Mouse (Mus musculus) lung, postnatal 25 days (tissue): ENCODE results near the gene Tango2.
A peak's percentile ranks its signal among the peaks of the same experiment; 100 is the strongest.

Experiments used
- DNase-seq: peaks from one replicate; pipeline ENCODE4 v3.0.0; 2022; ENCODE audit warnings: low spot score

Gene Tango2

DNA sequence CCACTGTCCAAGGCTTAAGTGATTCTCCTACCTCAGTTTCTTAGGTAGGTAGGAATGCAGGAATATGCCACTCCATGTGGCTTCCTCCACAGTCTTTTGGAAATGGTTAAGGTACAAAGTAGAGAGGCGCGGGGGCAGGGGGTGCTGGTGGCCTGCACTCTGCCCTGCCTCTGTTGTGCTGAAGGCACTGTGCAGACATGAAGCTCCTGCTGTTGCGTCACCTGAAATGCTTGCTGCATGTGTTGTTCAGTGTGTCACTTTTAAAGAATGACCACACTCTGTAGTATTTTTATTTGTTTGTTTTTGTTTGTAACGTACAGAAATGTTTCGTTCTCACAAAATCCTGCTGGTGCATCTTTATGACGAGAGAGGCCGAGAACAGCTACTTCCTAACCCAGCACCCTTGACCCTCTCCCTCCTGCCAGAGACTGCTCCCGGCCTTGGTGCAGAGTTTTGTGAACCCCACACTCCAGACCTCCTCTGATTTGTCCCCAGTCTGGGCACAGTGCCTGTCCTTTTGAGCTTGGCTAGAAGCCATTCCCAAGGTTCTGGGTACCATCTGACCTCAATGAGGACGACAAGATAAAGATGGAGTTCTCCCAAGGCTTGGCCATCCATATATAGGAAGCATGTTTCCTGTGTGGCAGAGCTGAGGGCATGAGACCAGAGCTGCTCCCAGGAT is 35.3 kb upstream of the Tango2 start:
- DNase-seq: peak; percentile 31

DNA sequence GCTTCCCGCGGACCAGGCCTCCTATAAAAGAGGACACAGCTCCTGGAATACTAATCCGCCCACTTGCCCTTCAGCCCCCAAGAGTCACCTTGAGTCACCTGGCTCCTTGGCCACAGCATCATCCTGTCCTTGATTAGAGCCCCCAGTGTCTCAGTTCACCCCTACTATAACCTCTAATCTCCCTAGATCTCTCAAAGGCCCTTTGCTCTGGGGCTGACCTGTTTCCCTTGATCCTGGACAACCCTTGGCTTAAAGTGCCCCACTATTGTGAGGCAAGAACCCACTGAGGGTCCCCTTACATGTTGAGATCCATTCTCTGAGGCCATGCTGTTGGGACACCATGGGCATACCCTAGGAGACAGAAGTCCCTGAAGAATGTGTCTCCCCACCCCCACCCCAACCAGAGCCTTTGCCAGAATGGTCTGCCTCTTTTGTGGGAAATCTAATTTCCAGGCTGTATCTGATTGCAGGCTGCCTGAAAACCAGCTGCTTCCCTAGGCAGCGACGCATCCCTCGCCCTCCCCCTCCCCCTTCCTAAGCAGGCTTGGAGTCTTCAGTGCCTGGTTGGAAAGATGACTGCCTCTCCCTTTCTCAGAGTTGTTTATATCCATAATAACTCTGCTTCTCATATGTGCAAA is 33.8 kb upstream of the Tango2 start:
- no peak for DNase-seq

GRCm38 (mm10) chr16:18380495-18381063 is 32.7 kb upstream of the Tango2 start:
- no peak for DNase-seq

GRCm38 (mm10) chr16:18379338-18380001 is 31.6 kb upstream of the Tango2 start:
- no peak for DNase-seq

DNA sequence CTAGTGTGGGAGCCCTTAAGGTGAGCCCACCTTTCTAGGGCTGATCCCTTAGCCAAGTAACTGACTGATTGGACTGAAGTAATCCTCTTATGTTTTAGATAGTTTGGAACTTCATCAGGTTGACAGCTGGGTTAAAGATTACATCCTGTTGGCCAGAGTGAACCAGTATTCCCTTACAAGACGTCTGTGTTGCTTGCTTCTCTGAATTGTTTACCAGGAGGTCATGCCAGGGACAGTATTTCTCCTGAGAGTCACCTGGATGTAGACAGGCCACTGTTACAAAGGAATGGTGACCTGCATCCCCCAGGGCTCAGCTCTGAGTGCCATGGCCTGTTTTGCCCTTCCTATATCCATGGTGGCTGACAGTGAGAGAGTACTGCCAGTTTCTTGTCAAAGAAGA is 30.6 kb upstream of the Tango2 start:
- no peak for DNase-seq

DNA sequence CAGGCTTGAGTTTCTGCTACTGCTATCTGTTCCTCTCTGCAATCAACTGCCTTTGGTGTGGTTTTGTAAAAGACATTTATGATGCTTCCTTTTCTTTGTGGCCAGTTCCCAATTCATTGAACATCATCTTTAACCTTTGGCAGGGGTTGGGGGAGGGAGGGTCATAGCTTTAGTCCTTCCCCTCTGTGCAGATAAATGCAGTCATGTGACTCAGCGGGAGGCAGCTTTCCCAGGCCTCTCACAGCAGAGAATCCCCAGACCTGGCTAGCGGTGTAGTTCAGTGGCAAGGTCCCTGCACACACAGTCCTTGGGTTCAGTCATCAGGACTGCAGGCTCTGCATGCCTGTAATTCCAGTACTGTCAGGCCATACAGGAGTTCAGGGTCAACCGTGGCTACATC is 29.3 kb upstream of the Tango2 start:
- DNase-seq: no peak

DNA sequence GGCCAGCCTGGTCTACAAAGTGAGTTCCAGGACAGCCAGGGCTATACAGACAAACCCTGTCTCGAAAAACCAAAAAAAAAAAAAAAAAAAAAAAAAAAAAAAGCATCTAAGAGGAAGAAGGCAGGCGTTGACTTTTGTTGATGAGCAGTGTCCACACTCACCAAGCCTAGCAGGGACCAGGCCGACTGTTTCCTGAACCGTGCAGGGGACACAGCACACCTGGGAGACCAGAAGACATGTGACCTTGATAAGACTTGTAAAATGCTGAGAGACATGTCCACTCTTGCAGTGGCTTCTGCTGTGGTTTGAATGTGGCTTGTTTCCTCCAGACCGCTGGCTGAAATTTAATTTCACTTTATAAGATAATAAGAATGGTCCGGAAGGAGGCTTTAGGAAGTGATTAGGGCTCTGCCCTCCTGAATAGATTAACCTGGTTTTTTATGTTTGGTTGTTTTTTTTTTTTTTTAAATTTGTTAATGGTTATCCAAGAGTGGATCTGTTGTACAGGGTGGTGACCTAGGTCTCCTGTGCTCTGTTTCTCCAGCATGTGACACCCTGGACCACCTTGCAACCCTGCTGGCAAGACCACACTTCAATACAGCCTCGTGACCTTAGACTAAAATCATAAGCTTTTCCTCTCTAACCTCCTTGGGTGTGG is 28.5 kb upstream of the Tango2 start:
- DNase-seq: no peak

DNA sequence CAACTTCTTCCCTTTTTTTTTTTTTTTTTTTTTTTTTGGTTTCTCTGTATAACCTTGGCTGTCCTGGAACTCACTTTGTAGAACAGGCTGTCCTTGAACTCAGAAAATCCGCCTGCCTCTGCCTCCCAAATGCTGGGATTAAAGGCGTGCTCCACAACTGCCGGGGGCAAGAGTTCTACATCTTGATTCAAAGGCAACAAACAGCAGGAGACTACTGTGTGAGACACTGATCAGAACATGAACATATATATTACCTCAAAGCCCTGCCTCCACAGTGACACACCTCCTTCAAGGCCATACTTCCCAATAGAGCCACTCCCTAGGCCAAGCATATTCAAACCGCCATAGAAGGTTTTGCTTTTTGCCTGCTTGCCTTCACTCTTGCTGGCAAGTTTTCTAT is 25.7 kb upstream of the Tango2 start:
- no peak for DNase-seq

DNA sequence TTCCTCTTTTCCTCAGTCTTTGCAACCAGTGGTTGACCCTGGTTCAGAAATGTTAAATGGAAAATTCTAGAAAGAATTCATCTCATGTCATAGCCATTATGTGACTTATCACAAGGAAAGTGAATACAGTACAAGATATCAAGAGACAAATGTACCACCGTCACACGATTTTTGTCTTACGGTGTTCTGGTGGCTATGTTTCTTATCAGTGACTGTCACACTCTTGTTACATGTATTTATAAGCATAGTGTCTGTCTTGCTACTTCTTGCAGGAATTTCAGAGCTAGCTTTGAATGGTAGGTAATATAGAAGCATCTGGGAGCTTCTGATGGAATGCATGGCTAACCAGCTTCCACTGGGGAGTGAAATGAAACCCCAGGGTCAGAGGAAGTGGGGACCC is 22.3 kb upstream of the Tango2 start:
- DNase-seq: no peak

DNA sequence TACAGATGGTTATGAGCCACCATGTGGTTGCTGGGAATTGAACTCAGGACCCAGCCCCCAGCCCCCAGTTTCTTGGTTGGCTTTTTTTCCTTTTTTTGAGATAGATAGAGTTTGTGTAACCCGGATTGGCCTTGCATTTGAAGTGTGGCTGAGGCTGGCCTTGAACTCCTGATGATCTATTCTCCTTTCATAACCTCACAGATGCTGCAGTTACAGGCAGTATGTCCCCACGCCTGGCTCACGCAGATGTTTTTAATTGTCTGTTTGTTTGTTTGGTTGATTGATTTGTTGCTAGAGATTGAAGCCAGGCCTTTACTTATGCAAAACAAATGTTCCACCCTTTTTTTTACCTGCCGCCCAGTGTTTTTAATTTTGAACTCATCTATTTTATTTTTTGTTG is 18.9 kb upstream of the Tango2 start:
- no peak for DNase-seq

GRCm38 (mm10) chr16:18362948-18363347 is 15.0 kb upstream of the Tango2 start:
- no peak for DNase-seq

DNA sequence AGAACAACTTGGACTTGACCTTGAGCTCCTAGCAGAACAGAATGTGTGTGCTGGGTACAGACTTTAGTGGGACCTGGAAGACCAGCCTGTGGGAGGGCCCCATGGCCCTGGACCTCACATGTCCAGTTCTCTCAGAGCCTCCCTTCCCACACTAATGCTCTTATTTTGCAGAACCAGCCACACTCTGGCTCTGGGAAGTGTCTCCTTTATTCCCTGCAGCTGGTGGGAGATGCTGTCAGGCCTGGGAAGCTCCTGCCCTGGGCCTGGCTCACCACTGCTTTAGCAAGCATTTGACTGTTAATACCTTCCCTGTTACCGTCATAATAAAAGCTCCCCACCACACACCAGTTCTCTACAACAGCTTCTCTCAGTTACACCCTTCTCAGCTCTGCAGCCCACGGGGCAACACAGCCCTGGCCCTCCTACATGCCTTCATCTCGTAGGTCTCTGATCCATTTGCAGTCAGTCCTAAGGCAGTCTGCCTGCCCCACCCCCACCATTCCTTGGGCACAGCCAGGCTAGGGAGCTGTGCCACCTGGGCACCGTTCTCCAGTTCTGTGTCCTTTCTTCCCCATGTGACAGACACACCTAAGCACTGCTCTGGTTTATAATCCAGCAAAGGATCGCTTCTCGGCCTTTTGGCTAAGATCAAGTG is 12.4 kb upstream of the Tango2 start:
- DNase-seq: no peak

- no peak for DNase-seq
These were observed 10.1 kb upstream of the Tango2 start for GRCm38 (mm10) chr16:18357977-18358376.

GRCm38 (mm10) chr16:18356961-18357360 is 9.1 kb upstream of the Tango2 start:
- DNase-seq: no peak

- no peak for DNase-seq
These were observed 5.2 kb upstream of the Tango2 start for GRCm38 (mm10) chr16:18353106-18353505.

DNA sequence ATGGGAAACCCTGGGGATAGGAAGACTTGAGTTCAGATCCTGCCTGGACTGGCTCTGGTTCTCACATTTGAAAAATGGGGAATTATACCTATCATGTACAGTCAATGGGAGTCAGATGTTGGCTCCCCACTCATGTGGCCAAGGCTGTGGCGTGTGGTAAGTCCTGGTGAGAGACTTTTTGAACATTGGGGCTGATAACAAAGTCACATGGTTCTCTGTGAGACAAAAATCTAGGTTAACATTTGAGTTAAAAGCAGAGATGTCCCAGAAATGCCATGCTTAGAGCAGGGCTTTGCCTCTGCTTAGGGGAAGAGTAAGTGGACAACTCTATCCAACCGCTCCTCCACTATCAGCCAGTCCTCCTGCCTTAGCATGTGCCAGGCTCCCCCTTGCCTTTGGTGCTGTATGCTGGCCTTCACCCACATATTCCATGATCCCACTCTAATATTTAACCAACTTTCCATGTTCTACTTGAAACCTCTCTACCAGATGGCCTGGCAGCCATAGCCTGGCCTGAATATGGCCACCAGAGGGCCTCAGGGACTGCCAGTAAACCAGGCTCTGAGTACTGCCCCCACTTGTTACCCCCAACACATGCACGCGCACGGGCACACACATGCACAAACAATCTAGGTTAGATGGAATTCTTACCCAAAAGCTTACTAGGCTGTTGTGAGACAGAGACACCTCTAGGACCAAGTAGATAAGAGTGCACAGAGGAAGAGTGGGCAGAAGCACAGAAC is 3.6 kb upstream of the Tango2 start:
- peak; percentile 28 for DNase-seq

GRCm38 (mm10) chr16:18349761-18350325 is 1.9 kb upstream of the Tango2 start:
- DNase-seq: no peak

DNA sequence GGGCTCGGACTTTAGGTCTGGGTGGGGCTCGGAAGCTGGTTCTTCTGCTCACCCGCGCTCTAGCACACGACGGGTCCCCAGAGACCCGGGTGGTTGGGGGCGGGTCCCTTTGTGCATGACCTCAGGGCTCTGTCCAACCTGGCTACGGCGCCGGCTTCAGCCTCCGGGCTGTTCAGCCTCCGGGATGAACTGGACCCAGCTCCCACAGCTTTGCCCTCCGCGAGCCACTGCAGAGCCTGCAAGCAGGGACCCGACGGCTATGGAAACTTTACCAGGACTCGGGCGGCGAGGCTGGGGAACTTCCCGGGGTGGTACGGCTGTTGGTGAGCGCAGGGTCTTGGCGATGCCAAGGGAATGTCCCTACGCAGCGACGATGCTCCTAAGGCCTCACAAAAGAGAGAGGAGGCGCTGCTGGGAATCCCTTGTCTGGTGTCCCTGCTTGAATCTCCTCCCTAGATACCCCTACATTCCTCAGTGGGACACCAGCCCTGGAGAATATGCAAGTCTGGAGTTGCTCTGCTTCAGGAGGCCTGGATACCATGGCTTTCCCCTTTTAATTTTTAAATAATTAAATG is 785 bp upstream of the Tango2 start:
- no peak for DNase-seq

GRCm38 (mm10) chr16:18345243-18345642 is 2.7 kb downstream of the Tango2 start:
- DNase-seq: peak; percentile 92

DNA sequence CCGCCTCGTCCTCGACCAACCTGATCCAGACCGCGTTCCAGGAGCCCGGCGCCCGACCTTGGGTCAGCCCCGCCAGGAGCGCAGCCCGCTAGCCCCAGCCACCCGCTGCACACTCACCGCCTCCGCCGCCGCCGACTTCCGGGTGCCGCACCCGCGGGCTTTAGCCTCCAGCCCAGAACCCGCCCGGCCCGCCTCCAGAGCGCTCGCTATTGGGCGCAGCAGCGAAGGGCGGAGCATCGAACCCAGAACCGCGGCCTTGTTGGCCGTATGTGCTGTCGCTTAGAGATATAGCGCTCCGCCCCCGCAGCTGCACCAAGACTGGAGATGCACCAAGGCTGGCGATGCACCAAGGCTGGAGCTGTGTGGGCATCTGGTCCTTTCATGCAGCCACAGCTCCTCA is 4.1 kb downstream of the Tango2 start:
- peak; percentile 97 for DNase-seq
